Mouse (Mus musculus): ENCODE results near the gene Man1a2.

- TF ChIP-seq POLR2AphosphoS5 (IDR thresholded peaks at IDR 0.05; ENCODE audit: borderline replicate concordance, low read depth, low read length) (no peak), MAZ (IDR thresholded peaks at IDR 0.05; ENCODE audit: low read depth, low read length) (no peak), ETS1 (IDR thresholded peaks at IDR 0.05; ENCODE audit: low read depth, low read length) (no peak), CTCF (IDR thresholded peaks at IDR 0.05 in 2 of 3, conservative IDR thresholded peaks at IDR 0.05 in 1 of 3; ENCODE audit: control insufficient read depth in 1 of 3, insufficient read depth in 1 of 3, low read depth in 2 of 3, low read length in 3 of 3, poor library complexity in 1 of 3, severe bottlenecking in 1 of 3) (no peak), CHD2 (IDR thresholded peaks at IDR 0.05; ENCODE audit: low read length) (no peak), POLR2A (IDR thresholded peaks at IDR 0.05; ENCODE audit: control insufficient read depth in 1 of 2, insufficient read depth in 1 of 2, low read depth in 1 of 2, low read length in 2 of 2, poor library complexity in 1 of 2) (no peak), SMC3 (IDR thresholded peaks at IDR 0.05; ENCODE audit: low read depth, low read length) (no peak), POLR2AphosphoS2 (IDR thresholded peaks at IDR 0.05; ENCODE audit: low read length) (no peak), EP300 (IDR thresholded peaks at IDR 0.05; ENCODE audit: low read depth in 1 of 2, low read length in 2 of 2) (no peak), E2F4 (IDR thresholded peaks at IDR 0.05; ENCODE audit: borderline replicate concordance, low read depth, low read length) (no peak), GATA1 (IDR thresholded peaks at IDR 0.05; ENCODE audit: low read depth, low read length) (no peak), ZC3H11A (IDR thresholded peaks at IDR 0.05; ENCODE audit: low read depth, low read length) (no peak), GABPA (IDR thresholded peaks at IDR 0.05; ENCODE audit: low read depth, low read length) (no peak), ZMIZ1 (IDR thresholded peaks at IDR 0.05; ENCODE audit: low read depth, low read length) (no peak)
Measured at GRCm38 (mm10) chr3:100582721-100583355, 102.5 kb downstream of the Man1a2 start.
